Mouse (Mus musculus) lung, postnatal 0 days (tissue): ENCODE measurements around the gene Diablo.

ENCODE experiments used
- CTCF ChIP-seq: IDR thresholded peaks from 2 replicates; pipeline ENCODE4 v1.5.1; 2016; ENCODE audit warnings: antibody characterized with exemption, mild to moderate bottlenecking
- EP300 ChIP-seq: IDR thresholded peaks from 2 replicates; pipeline ENCODE4 v1.6.1; 2016; ENCODE audit warnings: antibody characterized with exemption, mild to moderate bottlenecking, control low read depth

- TF ChIP-seq CTCF (no peak), EP300 (no peak)
Observed at GRCm38 (mm10) chr5:123461420-123461819, 62.6 kb downstream of the Diablo start.
